Mouse (Mus musculus) spleen, postnatal 10 days (tissue): ENCODE measurements at regions not wholly inside any gene's neighbourhood (a gene's known extent, or its start where the extent isn't known, plus 50 kb on each side); places are given as distances from the start of the nearest gene placed in this dataset.
A peak's percentile ranks its signal among the peaks of the same experiment; 100 is the strongest.

Source experiments
- DNase-seq, 2 experiments: peaks; one replicate each; pipeline ENCODE4 v3.0.0; 2021 to 2022; ENCODE audit warnings: low spot score in 2 of 2

GRCm38 (mm10) chr2:117968731-117969130, 142.9 kb upstream of the Thbs1 start:
- DNase-seq, result no peak

- no peak for DNase-seq
Observed at GRCm38 (mm10) chr2:117970631-117971030, 141.0 kb upstream of the Thbs1 start.

GRCm38 (mm10) chr2:117977033-117977432, 134.6 kb upstream of the Thbs1 start:
- peak in 1 of 2 experiments; percentile 26 for DNase-seq

GRCm38 (mm10) chr2:117980856-117981255, 130.8 kb upstream of the Thbs1 start:
- no peak for DNase-seq

- no peak for DNase-seq
Observed at GRCm38 (mm10) chr2:117984569-117984968, 127.1 kb upstream of the Thbs1 start.

GRCm38 (mm10) chr2:117987426-117988215, 124.1 kb upstream of the Thbs1 start:
- no peak for DNase-seq

GRCm38 (mm10) chr2:117988396-117989173, 123.1 kb upstream of the Thbs1 start:
- DNase-seq, result no peak

GRCm38 (mm10) chr2:117989215-117989614, 122.5 kb upstream of the Thbs1 start:
- DNase-seq, result no peak

- no peak for DNase-seq
Observed at GRCm38 (mm10) chr2:117996130-117997083, 115.3 kb upstream of the Thbs1 start.

GRCm38 (mm10) chr2:117999641-118000040, 112.0 kb upstream of the Thbs1 start:
- no peak for DNase-seq

GRCm38 (mm10) chr2:118004191-118004590, 107.5 kb upstream of the Thbs1 start:
- DNase-seq, result no peak

- peak in 1 of 2 experiments; percentile 30 for DNase-seq
Observed at GRCm38 (mm10) chr2:118007539-118008427, 103.9 kb upstream of the Thbs1 start.

- no peak for DNase-seq
Observed at GRCm38 (mm10) chr2:118011679-118012078, 100.0 kb upstream of the Thbs1 start.

- no peak for DNase-seq
Observed at GRCm38 (mm10) chr2:118012211-118012610, 99.5 kb upstream of the Thbs1 start.

GRCm38 (mm10) chr2:118013156-118013555, 98.5 kb upstream of the Thbs1 start:
- no peak for DNase-seq

GRCm38 (mm10) chr2:118015182-118015581, 96.5 kb upstream of the Thbs1 start:
- DNase-seq, result no peak

- no peak for DNase-seq
Observed at GRCm38 (mm10) chr2:118025829-118026735, 85.6 kb upstream of the Thbs1 start.

- no peak for DNase-seq
Observed at GRCm38 (mm10) chr2:118028881-118029280, 82.8 kb upstream of the Thbs1 start.

GRCm38 (mm10) chr2:118029470-118030108, 82.1 kb upstream of the Thbs1 start:
- no peak for DNase-seq
